Comparison of ENCODE assay signal across 8 mouse cellular contexts in genomic region chr16:5255779-5256496, GRCm38 (mm10). TPM values are rescaled to one million over a fixed set of nuclear protein-coding genes. Genes with fewer than 3 reads are reported as not detected.
A peak's percentile ranks its signal among the peaks of the same experiment; 100 is the strongest.
DNase-seq lines count a peak whose midpoint lies in the region; ATAC-seq and TF ChIP-seq lines count a peak whose summit lies in the region.

TSS of gene Eef2kmt (minus strand) at chr16:5255983.

- H3K27ac ChIP-seq in bone marrow, adult 2 months (ENCODE audit: control insufficient read depth, insufficient read depth, low read depth, low read length, poor library complexity) = peak within 1 kb of the TSS; percentile 39
- peak within 1 kb of the TSS; percentile 84 for H3K27ac ChIP-seq in embryonic facial prominence, embryonic 15.5 days (replicated peaks)
- H3K27ac ChIP-seq in limb, embryonic 14.5 days (replicated peaks; ENCODE audit: low read depth, low read length) = peak within 1 kb of the TSS; percentile 79
- 0 out of 2 replicates have a peak within 1 kb of the TSS, but pooled peaks have one; percentile 43 for H3K27ac ChIP-seq in midbrain, postnatal 0 days (ENCODE audit: low read depth, low read length)

- H3K9ac ChIP-seq in embryonic facial prominence, embryonic 15.5 days = peak within 1 kb of the TSS; percentile 73
- H3K9ac ChIP-seq in limb, embryonic 14.5 days (ENCODE audit: low read depth, low read length, severe bottlenecking) = peak within 1 kb of the TSS; percentile 71
- peak within 1 kb of the TSS; percentile 57 for H3K9ac ChIP-seq in midbrain, postnatal 0 days (replicated peaks; ENCODE audit: low read length, poor library complexity, severe bottlenecking)

- peak; percentile 98 for DNase-seq in 416B (ENCODE audit: low read depth)
- DNase-seq in heart, adult 8-10 months (ENCODE audit: low spot score) = peak; percentile 99
- peak; percentile 100 for DNase-seq in kidney, adult 9 months
- DNase-seq in limb, embryonic 14.5 days (ENCODE audit: low spot score) = peak; percentile 99
- peak; percentile 98 for DNase-seq in midbrain, postnatal 0 days (ENCODE audit: low spot score)
- peak; percentile 93 to 97 for DNase-seq in spleen, postnatal 14 days (ENCODE audit: low spot score in 2 of 2)

- H3K27me3 ChIP-seq in embryonic facial prominence, embryonic 15.5 days = no peaks in the 10 kb centered on the region
- no peaks in the 10 kb centered on the region for H3K27me3 ChIP-seq in limb, embryonic 14.5 days (ENCODE audit: control insufficient read depth, insufficient read depth, low read length)
- H3K27me3 ChIP-seq in midbrain, postnatal 0 days (ENCODE audit: insufficient read depth, low read length) = no peaks in the 10 kb centered on the region

- peak; percentile 96 for ATAC-seq in embryonic facial prominence, embryonic 15.5 days (ENCODE audit: insufficient number of reproducible peaks, low FRiP score, low TSS enrichment, low read depth)
- ATAC-seq in limb, embryonic 14.5 days (ENCODE audit: low FRiP score, low read depth) = peak; percentile 96
- ATAC-seq in midbrain, postnatal 0 days (ENCODE audit: low FRiP score) = peak; percentile 97

- no peaks in the 10 kb centered on the region for H3K9me3 ChIP-seq in embryonic facial prominence, embryonic 15.5 days (replicated peaks)
- H3K9me3 ChIP-seq in limb, embryonic 14.5 days (ENCODE audit: control insufficient read depth, low read length) = no peaks in the 10 kb centered on the region
- no peaks in the 10 kb centered on the region for H3K9me3 ChIP-seq in midbrain, postnatal 0 days (ENCODE audit: low read length)

- H3K4me3 ChIP-seq in bone marrow, adult 2 months (replicated peaks; ENCODE audit: control insufficient read depth, low read depth, low read length) = peak within 1 kb of the TSS; percentile 70
- H3K4me3 ChIP-seq in embryonic facial prominence, embryonic 15.5 days (replicated peaks) = peak within 1 kb of the TSS; percentile 80
- peak within 1 kb of the TSS; percentile 56 for H3K4me3 ChIP-seq in limb, embryonic 14.5 days (replicated peaks; ENCODE audit: low read length)
- peak within 1 kb of the TSS; percentile 51 for H3K4me3 ChIP-seq in midbrain, postnatal 0 days (ENCODE audit: low read depth, low read length)

- peak; percentile 52; the same call in 1 of the 2 replicates for TF ChIP-seq CTCF in bone marrow, adult 2 months (IDR thresholded peaks at IDR 0.05; ENCODE audit: control insufficient read depth, insufficient read depth, low read length)
- TF ChIP-seq CTCF in midbrain, postnatal 0 days (IDR thresholded peaks at IDR 0.05) = peak; percentile 88

- WGBS in bone marrow, adult 2 months = 2% methylated on average over 57 of the region's 57 CpGs
- WGBS in embryonic facial prominence, embryonic 15.5 days = under 1% methylated on average over 57 of the region's 57 CpGs
- under 1% methylated on average over 44 of the region's 57 CpGs for WGBS in limb, embryonic 14.5 days
- under 1% methylated on average over 56 of the region's 57 CpGs for WGBS in midbrain, postnatal 0 days

- H3K4me1 ChIP-seq in bone marrow, adult 2 months (ENCODE audit: control insufficient read depth, insufficient read depth, low read length) = no peaks in the 10 kb centered on the region; the same call in 1 of the 2 replicates
- peaks cover 18% of the 10 kb centered on the region for H3K4me1 ChIP-seq in embryonic facial prominence, embryonic 15.5 days
- peaks cover 5% of the 10 kb centered on the region; the same call in 1 of the 2 replicates for H3K4me1 ChIP-seq in limb, embryonic 14.5 days (ENCODE audit: control insufficient read depth, insufficient read depth, low read length)
- H3K4me1 ChIP-seq in midbrain, postnatal 0 days (ENCODE audit: insufficient read depth, low read length) = no peaks in the 10 kb centered on the region; the same call in 1 of the 2 replicates

- 0 out of 2 replicates have a peak, but pooled peaks cover 5% of the 10 kb centered on the region for H3K36me3 ChIP-seq in embryonic facial prominence, embryonic 15.5 days
- H3K36me3 ChIP-seq in limb, embryonic 14.5 days (ENCODE audit: control insufficient read depth, insufficient read depth, low read length) = 0 out of 2 replicates have a peak, but pooled peaks cover 6% of the 10 kb centered on the region
- H3K36me3 ChIP-seq in midbrain, postnatal 0 days (ENCODE audit: insufficient read depth, low read length) = no peaks in the 10 kb centered on the region

- peak; percentile 42; the same call in 1 of the 2 replicates for TF ChIP-seq POLR2A in bone marrow, adult 2 months (IDR thresholded peaks at IDR 0.05; ENCODE audit: borderline replicate concordance, control insufficient read depth, low read depth, low read length)
- no peak for TF ChIP-seq POLR2A in limb, embryonic 14.5 days (IDR thresholded peaks at IDR 0.05; ENCODE audit: borderline replicate concordance, extremely low read depth, insufficient read depth, insufficient read length)

- peak within 1 kb of the TSS; percentile 76 for H3K4me2 ChIP-seq in embryonic facial prominence, embryonic 15.5 days (replicated peaks)
- peak within 1 kb of the TSS; percentile 72 for H3K4me2 ChIP-seq in limb, embryonic 14.5 days (replicated peaks; ENCODE audit: low read depth, low read length, severe bottlenecking)
- H3K4me2 ChIP-seq in midbrain, postnatal 0 days (ENCODE audit: low read depth, low read length, poor library complexity, severe bottlenecking) = peak within 1 kb of the TSS; percentile 83

RNA-seq across cellular contexts. Expression of gene Eef2kmt, which starts in this region (rescaled TPM):
- polyA plus RNA-seq in bone marrow, adult 2 months (2011; ENCODE audit: insufficient read depth, insufficient read length, low replicate concordance, missing spikeins) = 4.1 and 6.3 TPM in 2 replicates
- polyA plus RNA-seq in embryonic facial prominence, embryonic 15.5 days (2015; fragmentation: Nextera tagmentation; extraction: Ambion mirVana) = 26.6 and 33.7 TPM in 2 replicates
- 10 to 100 TPM in 2 of 4 experiments, 1 to 10 TPM in 2; 7.8 to 11.6 (median 10.1) TPM for total RNA-seq in heart, adult 8-10 months (2022)
- 36.1 and 42.7 TPM in 2 replicates for polyA plus RNA-seq in limb, embryonic 14.5 days (2012; rRNA removed)
- polyA plus RNA-seq in limb, embryonic 14.5 days (2014; fragmentation: Nextera tagmentation; extraction: Ambion mirVana) = 26.7 and 28.3 TPM in 2 replicates
- 5.8 and 7.1 TPM in 2 replicates for total RNA-seq in midbrain, postnatal 0 days (2014; rRNA removed)
- 6.1 and 6.2 TPM in 2 replicates for polyA plus RNA-seq in midbrain, postnatal 0 days (2015; fragmentation: Nextera tagmentation; extraction: Ambion mirVana)

Comparison
In these comparisons a context has a peak if more than half of its experiments do, and no peak if none do; other contexts are left out.
1. Peak in every context shown above with its lines: DNase-seq, ATAC-seq, H3K4me3 ChIP-seq and H3K27ac ChIP-seq.